Mouse (Mus musculus) olfactory bulb, adult 2 months (tissue): ENCODE data around the gene Skp1a.

Experiments used
- CTCF ChIP-seq: fragments of 200-500 bp; IDR thresholded peaks from 2 replicates; pipeline ENCODE4 v1.5.1; 2012; ENCODE audit warnings: low read depth, mild to moderate bottlenecking, low read length, moderate library complexity; ENCODE audit not compliant: insufficient read depth
- POLR2A ChIP-seq: fragments of 200-500 bp; IDR thresholded peaks from 2 replicates; pipeline ENCODE4 v1.6.1; 2012; ENCODE audit warnings: mild to moderate bottlenecking, low read depth, low read length, moderate library complexity; ENCODE audit not compliant: insufficient read depth

GRCm38 (mm10) chr11:52278164-52278563, 46.4 kb downstream of the Skp1a start:
- TF ChIP-seq POLR2A (no peak), CTCF (no peak)
